Mouse (Mus musculus) hindbrain, embryonic 10.5 days (tissue): ENCODE data around the gene Peli3. TPM values are rescaled to one million over a fixed set of nuclear protein-coding genes. Genes with fewer than 3 reads are reported as not detected.
"Not testable (repeated sequence)": the region's sequence is repeated elsewhere in the genome, so short reads cannot be mapped to it uniquely, and the experiment has no call there.

Source experiments
- DNase-seq: peaks from one replicate; pipeline ENCODE4 v3.0.0-alpha.2; 2017; ENCODE audit warnings: low spot score
- H3K27ac ChIP-seq: fragments of 300-500 bp; sonication (generic); 2 replicates; pipeline ENCODE4 v1.5.1; 2016; ENCODE audit warnings: mild to moderate bottlenecking, moderate library complexity
- H3K27me3 ChIP-seq: fragments of 300-500 bp; sonication (generic); 2 replicates; pipeline ENCODE4 v1.6.1; 2016; ENCODE audit warnings: mild to moderate bottlenecking; ENCODE audit not compliant: poor library complexity, insufficient read depth, severe bottlenecking
- H3K36me3 ChIP-seq: fragments of 300-500 bp; sonication (generic); 2 replicates; pipeline ENCODE4 v1.6.1; 2016; ENCODE audit warnings: mild to moderate bottlenecking, moderate library complexity
- H3K4me1 ChIP-seq: fragments of 300-500 bp; sonication (generic); replicated peaks from 2 replicates; pipeline ENCODE4 v1.6.1; 2016; ENCODE audit warnings: mild to moderate bottlenecking
- H3K4me3 ChIP-seq: fragments of 300-500 bp; sonication (generic); 2 replicates; pipeline ENCODE4 v1.5.1; 2016; ENCODE audit warnings: mild to moderate bottlenecking, moderate library complexity
- H3K9me3 ChIP-seq: fragments of 300-500 bp; sonication (generic); 2 replicates; pipeline ENCODE4 v1.6.1; 2016; ENCODE audit warnings: mild to moderate bottlenecking, moderate library complexity
- WGBS: fragments of 180-500 bp; shearing (Covaris S2); methylation state at CpG from one replicate; pipeline ENCODE4 v1.1.7; 2016; 5-methylcytosine and 5-hydroxymethylcytosine counted together
- polyA plus RNA-seq: library from polyadenylated mRNA; unstranded; fragments of >200 nt; fragmentation: Nextera tagmentation; extraction: Ambion mirVana; gene quantifications from 2 replicates; pipeline ENCODE4 v1.2.1, GENCODE M21; 2016

Gene Peli3
- polyA plus RNA-seq, result 2.1 and 3.7 TPM in 2 replicates

- H3K9me3 ChIP-seq, result no peaks in the 10 kb centered on the region
- peak within 1 kb of the TSS; percentile 82 for H3K27ac ChIP-seq
- H3K4me1 ChIP-seq, result peaks cover 17% of the 10 kb centered on the region
- H3K36me3 ChIP-seq, result no peaks in the 10 kb centered on the region
- H3K27me3 ChIP-seq, result peaks cover 31% of the 10 kb centered on the region
- WGBS, result under 1% methylated on average over 55 of the region's 55 CpGs
- DNase-seq, result peak; percentile 86
- H3K4me3 ChIP-seq, result peak within 1 kb of the TSS; percentile 80
These were observed at the start of gene Peli3 for GRCm38 (mm10) chr19:4942551-4943252. Peli3 (minus strand) TSS chr19:4943127.

GRCm38 (mm10) chr19:4992371-4992770 is 49.4 kb upstream of the Peli3 start:
- peak; percentile 29 for DNase-seq
- Histone ChIP-seq H3K27ac (no peak overlapping the region), H3K36me3 (no peaks in the 10 kb centered on the region), H3K4me3 (no peak overlapping the region), H3K9me3 (no peaks in the 10 kb centered on the region), H3K27me3 (peaks cover 75% of the 10 kb centered on the region), H3K4me1 (peaks cover 14% of the 10 kb centered on the region)
- WGBS, result 20% methylated on average over 8 of the region's 8 CpGs

- 2% methylated on average over 21 of the region's 22 CpGs for WGBS
These were observed 47.8 kb upstream of the Peli3 start for GRCm38 (mm10) chr19:4990716-4991115.

GRCm38 (mm10) chr19:4990256-4990625 is 47.3 kb upstream of the Peli3 start, which contains the start of gene Npas4:
Npas4 (minus strand) TSS chr19:4990316.
- H3K4me3 ChIP-seq, result peak within 1 kb of the TSS; percentile 47
- H3K9me3 ChIP-seq, result no peaks in the 10 kb centered on the region
- peaks cover 92% of the 10 kb centered on the region for H3K27me3 ChIP-seq
- no peak within 1 kb of the TSS for H3K27ac ChIP-seq
- no peaks in the 10 kb centered on the region for H3K36me3 ChIP-seq
- no peak for DNase-seq
- 22% methylated on average over 4 of the region's 4 CpGs for WGBS
- peaks cover 14% of the 10 kb centered on the region for H3K4me1 ChIP-seq

More at GRCm38 (mm10) chr19:4990716-4991115, 47.8 kb upstream of the Peli3 start:
- DNase-seq, result no peak
- peaks cover 14% of the 10 kb centered on the region for H3K4me1 ChIP-seq
- no peaks in the 10 kb centered on the region for H3K36me3 ChIP-seq
- H3K4me3 ChIP-seq, result peak overlapping the region; percentile 47
- no peaks in the 10 kb centered on the region for H3K9me3 ChIP-seq
- peaks cover 88% of the 10 kb centered on the region for H3K27me3 ChIP-seq
- no peak overlapping the region for H3K27ac ChIP-seq

- H3K27me3 ChIP-seq, result peaks cover 95% of the 10 kb centered on the region
- peak overlapping the region; percentile 47 for H3K4me3 ChIP-seq
- no peak for DNase-seq
- no peaks in the 10 kb centered on the region for H3K36me3 ChIP-seq
- H3K27ac ChIP-seq, result no peak overlapping the region
- no peaks in the 10 kb centered on the region for H3K9me3 ChIP-seq
- peaks cover 14% of the 10 kb centered on the region for H3K4me1 ChIP-seq
- WGBS, result 17% methylated on average over 47 of the region's 47 CpGs
These were observed 46.7 kb upstream of the Peli3 start for GRCm38 (mm10) chr19:4989434-4990255.

GRCm38 (mm10) chr19:4989013-4989412 is 46.1 kb upstream of the Peli3 start:
- H3K4me3 ChIP-seq, result peak overlapping the region; percentile 47; the same call in 1 of the 2 replicates
- H3K4me1 ChIP-seq, result peaks cover 14% of the 10 kb centered on the region
- 5% methylated on average over 13 of the region's 13 CpGs for WGBS
- DNase-seq, result peak; percentile 93
- no peaks in the 10 kb centered on the region for H3K9me3 ChIP-seq
- no peaks in the 10 kb centered on the region for H3K36me3 ChIP-seq
- H3K27me3 ChIP-seq, result peaks cover 95% of the 10 kb centered on the region
- H3K27ac ChIP-seq, result no peak overlapping the region

GRCm38 (mm10) chr19:4981767-4982166 is 38.8 kb upstream of the Peli3 start:
- Histone ChIP-seq H3K36me3 (no peaks in the 10 kb centered on the region), H3K27ac (no peak overlapping the region), H3K9me3 (no peaks in the 10 kb centered on the region), H3K4me1 (no peaks in the 10 kb centered on the region), H3K27me3 (peaks cover 41% of the 10 kb centered on the region), H3K4me3 (no peak overlapping the region)
- DNase-seq, result peak; percentile 30

GRCm38 (mm10) chr19:4968236-4968635 is 25.3 kb upstream of the Peli3 start:
- no peak overlapping the region for H3K27ac ChIP-seq
- 92% methylated on average over 2 of the region's 2 CpGs for WGBS
- no peaks in the 10 kb centered on the region; the same call in 1 of the 2 replicates for H3K9me3 ChIP-seq
- H3K4me1 ChIP-seq, result peaks cover 2% of the 10 kb centered on the region
- H3K36me3 ChIP-seq, result peaks cover 43% of the 10 kb centered on the region
- no peak overlapping the region for H3K4me3 ChIP-seq
- DNase-seq, result no peak
- no peaks in the 10 kb centered on the region for H3K27me3 ChIP-seq

GRCm38 (mm10) chr19:4961928-4962601 is 19.1 kb upstream of the Peli3 start, which contains the start of gene Mrpl11:
Mrpl11 (plus strand) TSS chr19:4962147.
- H3K4me1 ChIP-seq, result peaks cover 8% of the 10 kb centered on the region
- WGBS, result under 1% methylated on average over 34 of the region's 34 CpGs
- H3K4me3 ChIP-seq, result peak within 1 kb of the TSS; percentile 89
- H3K36me3 ChIP-seq, result peaks cover 32% of the 10 kb centered on the region
- no peaks in the 10 kb centered on the region for H3K27me3 ChIP-seq
- peak within 1 kb of the TSS; percentile 95 for H3K27ac ChIP-seq
- no peaks in the 10 kb centered on the region; the same call in 1 of the 2 replicates for H3K9me3 ChIP-seq
- peak; percentile 91 for DNase-seq

- H3K27ac ChIP-seq, DNase-seq, H3K9me3 ChIP-seq, H3K36me3 ChIP-seq, H3K27me3 ChIP-seq, H3K4me3 ChIP-seq, H3K4me1 ChIP-seq: not testable (repeated sequence)
- WGBS, result 88% methylated on average over 9 of the region's 9 CpGs
These were observed 5.7 kb upstream of the Peli3 start for GRCm38 (mm10) chr19:4948641-4949040.

GRCm38 (mm10) chr19:4945540-4945939 is 2.6 kb upstream of the Peli3 start:
- H3K27me3 ChIP-seq, result peaks cover 27% of the 10 kb centered on the region
- no peak for DNase-seq
- no peaks in the 10 kb centered on the region for H3K36me3 ChIP-seq
- no peaks in the 10 kb centered on the region for H3K9me3 ChIP-seq
- H3K4me1 ChIP-seq, result peaks cover 18% of the 10 kb centered on the region
- H3K27ac ChIP-seq, result no peak overlapping the region
- H3K4me3 ChIP-seq, result no peak overlapping the region
- WGBS, result 48% methylated on average over 6 of the region's 6 CpGs

- Histone ChIP-seq H3K9me3 (no peaks in the 10 kb centered on the region), H3K27me3 (peaks cover 31% of the 10 kb centered on the region), H3K4me3 (peak overlapping the region; percentile 80), H3K27ac (peak overlapping the region; percentile 82), H3K4me1 (peaks cover 18% of the 10 kb centered on the region), H3K36me3 (no peaks in the 10 kb centered on the region)
- 10% methylated on average over 13 of the region's 13 CpGs for WGBS
- DNase-seq, result no peak
These were observed 294 bp upstream of the Peli3 start for GRCm38 (mm10) chr19:4943253-4943588.
